Mouse (Mus musculus) erythroblast, embryonic 14.5 days (primary cell): ENCODE measurements at regions not wholly inside any gene's neighbourhood (a gene's known extent, or its start where the extent isn't known, plus 50 kb on each side); places are given as distances from the start of the nearest gene placed in this dataset.

Experiments
- GATA1 ChIP-seq: IDR thresholded peaks from 2 replicates; pipeline ENCODE4 v1.6.1; 2012; ENCODE audit warnings: low read length, inconsistent platforms, mixed read lengths
- TAL1 ChIP-seq: IDR thresholded peaks from 3 replicates; pipeline ENCODE4 v1.6.1; 2012; ENCODE audit warnings: low read length, inconsistent platforms, mixed read lengths

GRCm38 (mm10) chr4:105676690-105677089, 113.0 kb upstream of the Gm12728 start:
- TF ChIP-seq TAL1 (no peak), GATA1 (no peak)
